Mouse (Mus musculus) cerebellum, postnatal 10 days (tissue): ENCODE results near the gene Tmem109.
A peak's percentile ranks its signal among the peaks of the same experiment; 100 is the strongest.

ENCODE experiments used
- DNase-seq, 2 experiments: peaks; one replicate each; pipeline ENCODE4 v3.0.0; 2021; ENCODE audit warnings: mixed read lengths in 2 of 2

Tmem109 gene

GRCm38 (mm10) chr19:10881426-10882154 lies at the start of gene Tmem109:
Tmem109 (minus strand) TSS chr19:10882001.
- peak; percentile 97 to 98 for DNase-seq

GRCm38 (mm10) chr19:10930641-10931040 lies 48.8 kb upstream of the Tmem109 start:
- no peak for DNase-seq

DNA sequence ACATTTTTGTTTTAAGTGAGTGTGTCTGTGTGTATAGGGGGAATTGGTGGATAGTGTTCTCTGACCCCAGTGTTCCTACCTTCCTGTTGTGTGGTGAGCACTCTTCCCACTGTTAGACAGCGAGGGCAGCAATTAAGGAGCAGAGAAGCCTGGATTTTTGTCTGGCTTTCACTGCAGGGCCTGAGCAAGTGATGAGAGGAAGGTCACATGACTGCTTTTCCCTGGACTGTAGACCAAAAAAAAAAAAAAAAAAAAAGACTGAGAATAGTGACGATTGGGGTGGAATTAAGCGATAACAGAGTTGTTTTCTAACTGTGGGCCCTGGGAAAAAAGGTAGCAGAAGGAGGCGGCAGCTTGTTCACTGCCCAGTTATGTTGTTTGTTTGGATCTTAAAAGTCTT lies 44.9 kb upstream of the Tmem109 start:
- no peak for DNase-seq

GRCm38 (mm10) chr19:10926123-10926621 lies 44.4 kb upstream of the Tmem109 start:
- DNase-seq, result peak in 1 of 2 experiments; percentile 24

DNA sequence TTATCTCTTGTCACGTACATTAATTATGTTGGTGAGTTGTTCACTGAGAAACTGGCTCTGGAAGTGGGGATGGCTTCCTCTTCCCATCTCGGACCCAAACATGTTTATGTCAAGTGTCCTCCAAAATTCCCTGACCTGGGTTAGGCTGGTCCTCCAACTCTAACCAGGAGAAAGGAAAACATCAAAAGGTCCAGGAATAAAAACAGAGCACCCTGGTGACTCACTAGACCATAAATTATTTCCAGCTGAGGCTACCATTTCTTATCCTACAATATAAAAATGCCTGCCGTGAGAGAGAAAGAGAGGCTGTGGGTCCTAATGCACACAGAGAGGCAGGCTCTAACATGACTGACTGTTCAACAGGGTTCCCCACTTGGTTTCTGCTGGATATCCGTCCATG lies 42.4 kb upstream of the Tmem109 start:
- no peak for DNase-seq

DNA sequence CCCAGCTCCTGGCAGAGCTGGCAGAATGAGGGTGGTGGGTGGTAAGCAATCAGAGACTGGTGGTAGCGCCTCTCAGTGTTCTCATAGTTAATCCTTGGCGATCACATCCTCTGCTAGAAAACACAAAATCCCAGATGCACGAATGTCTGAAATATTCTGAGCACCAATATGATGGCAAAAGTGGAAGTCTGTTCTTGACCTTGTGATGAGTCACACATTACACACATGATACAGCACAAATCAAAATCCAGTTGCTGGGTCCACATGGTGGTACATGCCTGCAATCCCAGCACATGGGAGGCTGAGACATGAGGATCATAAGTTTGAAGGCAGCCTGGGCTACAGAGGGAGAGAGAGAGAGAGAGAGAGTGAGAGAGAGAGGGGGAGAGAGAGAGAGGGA lies 39.3 kb upstream of the Tmem109 start:
- no peak for DNase-seq

DNA sequence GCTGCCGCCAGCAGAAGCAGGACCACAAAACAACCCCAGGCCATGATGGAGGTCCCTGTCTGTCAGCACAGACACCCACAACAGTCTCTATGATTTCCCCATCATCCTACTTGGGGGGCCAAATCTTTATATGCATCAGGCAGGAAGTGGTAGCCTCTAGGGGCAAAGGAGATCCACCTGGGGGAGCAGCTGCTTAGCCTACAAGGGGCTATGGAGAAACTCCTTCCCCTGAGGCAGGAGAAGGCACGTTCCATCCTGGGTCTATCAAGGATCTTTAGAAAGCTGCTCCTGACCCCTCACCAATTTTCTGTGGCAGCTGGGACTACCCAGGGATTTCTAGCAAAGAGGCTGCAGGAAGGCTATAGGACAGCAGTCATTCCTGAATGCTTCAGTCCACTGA lies 38.7 kb upstream of the Tmem109 start, which contains the start of gene Zp1:
Gene Zp1 (minus strand): TSS at position 101 of the 400 bp plus-strand sequence.
- no peak for DNase-seq

- DNase-seq, result peak; percentile 54 to 67
These were observed 36.7 kb upstream of the Tmem109 start for GRCm38 (mm10) chr19:10918321-10918991.

DNA sequence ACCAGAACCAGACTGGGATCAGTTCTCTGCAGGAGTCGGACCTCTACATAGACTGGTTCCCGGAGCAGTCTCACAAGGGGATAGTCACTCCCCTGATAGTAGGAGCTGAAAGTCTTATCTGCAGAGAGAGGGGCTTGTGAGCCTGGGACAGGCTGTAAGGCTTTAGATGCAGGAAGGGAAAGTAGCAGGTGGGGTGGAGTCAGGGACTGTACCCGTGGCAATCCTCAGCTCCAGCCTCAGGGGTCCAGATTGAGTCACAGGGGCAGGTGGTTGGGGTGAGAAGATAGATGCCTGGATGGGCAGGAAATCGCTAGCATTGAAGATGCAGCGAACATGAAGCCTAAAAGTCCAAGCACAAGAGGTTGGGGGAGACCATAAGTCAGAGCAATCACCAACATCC lies 34.7 kb upstream of the Tmem109 start:
- no peak for DNase-seq

- DNase-seq, result no peak
These were observed 33.1 kb upstream of the Tmem109 start for GRCm38 (mm10) chr19:10914870-10915269.

DNA sequence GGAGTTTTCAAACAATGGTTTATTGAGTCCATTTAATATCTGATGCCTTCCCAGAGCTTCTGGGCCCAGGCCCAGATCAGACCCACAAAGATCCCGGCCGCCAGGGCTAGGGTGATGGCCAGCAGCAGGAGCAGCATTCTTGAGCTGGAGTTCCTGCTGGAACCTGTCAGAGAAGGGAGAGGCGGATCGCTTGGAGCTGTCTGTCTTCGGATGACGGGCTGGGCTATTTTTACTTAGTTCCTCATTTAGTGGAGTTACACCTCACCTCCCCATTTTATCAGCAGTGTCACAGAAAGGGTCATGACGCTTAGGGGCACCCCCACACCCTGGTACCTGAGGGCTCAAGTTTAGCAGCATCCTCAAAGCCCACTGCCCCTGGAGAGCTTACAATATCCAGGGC lies 32.5 kb upstream of the Tmem109 start:
- DNase-seq, result no peak

DNA sequence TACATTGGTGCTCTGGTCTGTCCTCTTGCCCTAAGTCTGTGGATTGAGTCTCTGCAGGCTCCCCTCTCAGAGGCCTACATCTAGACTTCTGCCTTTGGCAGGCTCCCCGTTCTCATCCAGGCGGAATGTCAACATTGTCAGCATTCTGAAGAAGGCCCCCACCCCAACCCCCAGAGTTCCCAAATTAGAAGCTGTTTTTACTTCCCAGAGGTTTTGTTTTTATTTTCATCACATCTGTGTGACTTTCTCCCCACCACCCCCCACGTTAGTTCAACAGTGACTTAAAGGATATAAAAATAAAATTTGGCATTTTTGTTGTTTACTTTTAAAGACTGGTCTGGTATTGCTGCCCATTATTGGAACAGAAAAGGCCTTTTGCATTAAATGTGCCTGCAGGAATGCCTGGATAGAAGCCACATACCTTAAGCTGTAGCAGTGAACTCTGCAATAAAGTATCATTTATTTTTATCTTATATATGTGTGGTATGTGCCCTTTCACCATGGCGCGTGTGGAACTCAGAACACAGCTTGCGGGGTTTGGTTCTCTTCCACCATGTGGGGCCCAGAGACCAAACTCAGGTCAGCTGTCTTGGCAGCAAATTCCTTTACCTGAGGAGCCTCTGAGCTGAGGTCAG lies 27.4 kb upstream of the Tmem109 start:
- no peak for DNase-seq

GRCm38 (mm10) chr19:10907891-10908290 lies 26.1 kb upstream of the Tmem109 start:
- DNase-seq, result peak; percentile 77 to 82

GRCm38 (mm10) chr19:10905728-10906000 lies 23.9 kb upstream of the Tmem109 start:
- no peak for DNase-seq

DNA sequence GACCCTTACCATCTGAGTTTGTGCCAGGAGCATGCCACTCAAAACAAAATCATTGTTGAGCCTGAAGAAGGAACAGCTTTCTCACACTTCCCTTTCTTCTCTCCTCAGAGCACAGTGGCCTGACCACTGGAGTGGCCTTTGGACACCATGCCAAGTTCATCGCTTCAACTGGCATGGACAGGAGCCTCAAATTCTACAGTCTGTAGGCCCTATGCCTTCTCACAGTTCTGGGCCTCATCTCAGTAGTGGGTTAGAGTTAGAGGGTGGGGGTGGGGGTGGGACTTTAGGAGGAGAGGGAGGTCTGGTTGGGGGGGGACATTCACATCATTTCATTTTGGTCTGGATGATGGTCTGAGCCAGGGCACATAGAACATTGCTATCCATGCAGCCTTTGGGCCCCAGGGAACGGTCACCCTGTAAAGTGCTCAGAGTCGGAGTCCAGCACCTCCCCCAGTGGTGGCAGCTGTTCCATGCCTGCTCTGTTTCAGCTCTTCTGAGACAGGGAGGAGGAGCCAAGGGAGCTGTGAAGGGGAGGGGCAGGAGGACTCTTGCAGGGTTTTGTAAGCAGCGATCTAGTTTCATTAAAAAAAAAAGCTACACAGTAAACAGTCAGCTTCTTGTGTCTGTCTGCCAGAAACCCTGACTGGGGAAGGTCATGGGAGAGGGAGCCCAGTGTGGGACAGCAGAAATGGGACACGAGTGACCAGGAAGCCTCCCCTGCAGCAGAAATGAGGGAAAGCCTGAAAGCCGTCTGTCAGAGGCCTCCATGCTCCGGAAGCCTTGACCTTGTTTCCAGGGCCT lies 23.3 kb upstream of the Tmem109 start:
- peak; percentile 36 to 53 for DNase-seq

- no peak for DNase-seq
These were observed 22.7 kb upstream of the Tmem109 start for GRCm38 (mm10) chr19:10904512-10904911.

GRCm38 (mm10) chr19:10901046-10901445 lies 19.2 kb upstream of the Tmem109 start:
- DNase-seq, result no peak

DNA sequence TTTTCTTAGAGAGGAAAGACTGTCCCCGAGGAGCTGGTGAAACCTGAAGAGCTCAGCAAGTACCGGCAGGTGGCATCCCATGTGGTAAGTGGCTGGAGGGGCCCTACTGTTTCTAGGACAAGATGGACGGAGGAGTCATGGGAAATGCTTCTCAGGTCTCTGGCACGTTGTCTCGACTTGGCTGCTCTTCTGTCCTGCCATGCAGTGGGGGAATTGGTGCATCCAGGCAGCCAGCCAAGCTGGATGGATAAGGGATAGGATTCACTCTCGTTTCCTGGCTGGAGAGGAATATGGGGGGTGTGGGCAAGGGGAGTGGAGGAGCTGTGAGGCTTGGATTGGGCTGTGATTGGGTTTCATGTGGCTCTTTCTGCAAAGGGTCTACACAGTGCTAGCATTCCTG lies 18.5 kb upstream of the Tmem109 start:
- peak; percentile 38 to 63 for DNase-seq

GRCm38 (mm10) chr19:10897491-10897890 lies 15.7 kb upstream of the Tmem109 start:
- DNase-seq, result no peak

DNA sequence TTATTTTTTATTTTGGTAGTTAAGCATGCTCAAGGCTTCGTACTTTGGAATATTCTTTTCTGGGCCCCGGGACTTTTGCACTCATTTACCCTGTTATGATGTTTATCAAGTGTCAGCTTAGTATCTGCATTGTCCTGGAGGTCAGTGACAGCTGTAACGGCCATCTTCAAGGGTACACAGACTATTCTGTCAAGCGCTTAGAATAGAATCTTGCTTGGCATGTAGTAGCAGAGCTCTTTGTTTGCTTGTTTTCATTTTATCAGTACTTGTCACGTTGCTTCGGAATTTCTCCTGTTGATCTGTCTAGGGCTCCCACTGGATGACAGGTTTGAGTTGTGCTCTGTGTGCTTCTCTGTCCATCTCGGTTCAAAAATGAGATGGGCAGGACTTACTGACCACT lies 15.0 kb upstream of the Tmem109 start:
- no peak for DNase-seq

DNA sequence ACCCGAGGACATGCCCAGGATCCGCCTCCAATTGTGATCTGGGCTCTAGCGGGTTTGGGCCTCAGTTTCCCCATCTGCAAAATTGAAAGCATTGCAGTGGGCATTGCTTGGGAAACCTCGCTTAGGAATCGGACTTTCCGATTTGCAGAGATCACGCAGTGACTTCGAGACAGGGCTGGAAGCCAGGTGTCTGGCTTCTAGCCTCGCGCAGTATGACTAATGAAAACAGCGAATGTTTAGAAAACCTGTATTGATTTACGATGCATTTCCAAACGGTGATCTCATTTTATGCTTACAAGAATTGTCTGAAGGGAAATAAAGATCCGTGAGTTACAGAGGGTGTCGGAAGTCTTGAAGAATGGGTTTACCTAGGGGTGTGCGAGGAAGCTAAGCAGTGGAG lies 13.9 kb upstream of the Tmem109 start:
- peak; percentile 31 to 47 for DNase-seq

DNA sequence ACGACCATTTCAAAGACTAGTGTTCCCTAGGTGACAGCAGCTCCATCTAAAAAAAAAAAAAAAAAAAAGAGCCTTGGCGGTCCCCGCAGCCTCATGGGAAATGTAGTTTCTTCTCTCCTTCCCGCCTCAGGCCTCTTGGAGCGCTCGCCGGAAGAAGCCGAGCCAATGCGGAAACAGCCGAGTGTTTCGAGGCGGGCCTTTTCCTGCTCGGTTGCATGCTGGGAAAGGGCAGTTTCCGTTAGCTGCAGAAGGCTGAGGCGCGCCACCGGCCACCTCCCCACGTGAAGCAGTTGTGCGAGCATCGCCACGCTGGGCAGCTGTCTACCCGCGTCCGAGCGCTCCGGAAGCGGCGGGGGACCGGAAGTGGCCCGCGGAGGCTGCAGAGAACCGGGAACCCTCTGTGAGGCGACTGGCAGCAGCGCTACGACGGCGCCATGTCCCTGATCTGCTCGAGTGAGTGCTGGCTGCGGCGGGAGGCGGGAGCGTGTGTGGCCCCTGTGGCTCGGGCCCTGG lies 13.3 kb upstream of the Tmem109 start, which contains the start of gene Prpf19:
Gene Prpf19 (plus strand): TSS at position 216 of the 513 bp plus-strand sequence.
- DNase-seq, result peak; percentile 99

- no peak for DNase-seq
These were observed 10.4 kb upstream of the Tmem109 start for GRCm38 (mm10) chr19:10892201-10892600.
